Mouse (Mus musculus) right cerebral cortex, postnatal 36 days (tissue): Measurements from ENCODE around the gene Ceacam15.
A peak's percentile ranks its signal among the peaks of the same experiment; 100 is the strongest.

ENCODE experiments used
- DNase-seq, 2 experiments: peaks; one replicate each; pipeline ENCODE4 v3.0.0; 2022; ENCODE audit warnings: low spot score in 2 of 2, mixed read lengths in 1 of 2

Ceacam15 gene

DNA sequence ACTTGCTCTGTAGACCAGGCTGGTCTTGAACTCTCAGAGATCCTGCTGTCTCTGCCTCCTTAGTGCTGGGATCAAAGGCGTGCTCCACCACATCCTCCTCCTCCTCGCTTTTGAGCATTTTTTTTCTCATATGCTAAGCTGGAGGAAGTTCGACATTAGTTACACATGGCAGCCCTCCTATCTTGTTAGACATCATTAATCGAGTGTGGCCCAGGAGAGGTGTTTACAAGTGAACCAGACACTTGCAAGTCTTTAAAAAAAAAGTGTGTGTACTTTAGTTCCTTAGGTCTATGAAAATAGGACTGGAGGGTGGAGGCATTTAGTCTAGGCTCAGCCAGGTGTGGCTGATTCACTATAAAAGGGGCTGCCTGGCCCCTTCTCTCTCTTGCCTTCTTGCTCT is 44.5 kb downstream of the Ceacam15 start:
- no peak for DNase-seq

GRCm38 (mm10) chr7:16629598-16630296 is 45.8 kb downstream of the Ceacam15 start:
- DNase-seq = peak in 1 of 2 experiments; percentile 32

- peak; percentile 42 to 45 for DNase-seq
Measured at GRCm38 (mm10) chr7:16628096-16628771, 47.3 kb downstream of the Ceacam15 start.

- DNase-seq = no peak
Measured at GRCm38 (mm10) chr7:16623687-16624086, 51.8 kb downstream of the Ceacam15 start.

GRCm38 (mm10) chr7:16623131-16623530 is 52.4 kb downstream of the Ceacam15 start:
- DNase-seq = no peak
